Mouse (Mus musculus) Patski (cell line): ENCODE data around the gene Ddias. TPM values are rescaled to one million over a fixed set of nuclear protein-coding genes. Genes with fewer than 3 reads are reported as not detected.

Experiments
- ATAC-seq: fragments of 100-300 bp; one replicate; pipeline ENCODE4 v1.8.0; 2021
- CTCF ChIA-PET: fragments of 350-600 bp; sonication (Branson Sonifier 250); formaldehyde crosslinking; loops from one replicate; lab custom pipeline; 2022; ENCODE audit warnings: inconsistent platforms; lab: Charles Lee
- POLR2A ChIA-PET: fragments of 350-600 bp; sonication (Branson Sonifier 250); formaldehyde crosslinking; loops from one replicate; lab custom pipeline; 2022; ENCODE audit warnings: antibody characterized with exemption, inconsistent platforms; lab: Charles Lee
- DNase-seq: peaks from one replicate; pipeline ENCODE4 v3.0.0-alpha.2; 2011; ENCODE audit warnings: low read depth, low spot score
- H3K27me3 ChIP-seq: fragments of 371-371 bp; one replicate; pipeline ENCODE4 v1.5.1; 2021
- CTCF ChIP-seq: fragments of 100-300 bp; IDR thresholded peaks from one replicate; pipeline ENCODE4 v1.5.1; 2021
- in situ Hi-C: fragments of 300-500 bp; cut with MboI; formaldehyde crosslinking; loops from 3 replicates; pipeline ENCODE4 v1.11.1; 2018; ENCODE audit warnings: low pct_unique_long_range_greater_than_20kb, mixed read lengths
- polyA plus RNA-seq: library from polyadenylated mRNA; unstranded; gene quantifications from one replicate; pipeline ENCODE4 v1.2.3, GENCODE M21; 2021

Gene Ddias
- polyA plus RNA-seq, 1 experiment from 2014 or later, result 6.5 TPM

DNA sequence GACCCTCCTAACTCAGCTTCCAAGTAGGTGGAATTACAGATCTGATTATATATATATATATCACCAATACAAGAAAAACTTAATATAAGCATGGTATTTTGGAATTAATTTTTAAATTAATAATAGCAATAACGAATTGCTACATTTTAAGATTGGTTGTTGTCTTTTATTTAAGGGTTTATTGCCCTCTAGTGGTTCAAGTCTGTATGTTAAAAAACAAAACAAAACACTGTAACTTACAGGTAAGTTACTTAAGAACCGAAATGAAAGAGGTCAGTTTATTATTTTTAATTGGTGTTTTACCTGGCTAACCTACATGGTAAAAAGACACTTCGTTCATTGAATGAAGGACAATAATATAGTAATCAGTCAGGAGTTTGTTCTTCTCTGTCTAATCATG lies 3.9 kb downstream of the Ddias start:
- ChIA-PET POLR2A (no interaction called here), CTCF (interaction anchor here (0.9 to 2.2 kb wide), 9 partner anchors 94 to 298 kb away, joined by 3 to 7 read pairs (median 3); no protein-coding TSS in a partner anchor)
- DNase-seq (no peak), ATAC-seq (no peak)
- in situ Hi-C loops, result loop anchor here (25.0 kb wide), 1 partner anchor 533 kb away; no protein-coding TSS in a partner anchor
- peak; percentile 19 for TF ChIP-seq CTCF
- no peaks in the 10 kb centered on the region for H3K27me3 ChIP-seq

DNA sequence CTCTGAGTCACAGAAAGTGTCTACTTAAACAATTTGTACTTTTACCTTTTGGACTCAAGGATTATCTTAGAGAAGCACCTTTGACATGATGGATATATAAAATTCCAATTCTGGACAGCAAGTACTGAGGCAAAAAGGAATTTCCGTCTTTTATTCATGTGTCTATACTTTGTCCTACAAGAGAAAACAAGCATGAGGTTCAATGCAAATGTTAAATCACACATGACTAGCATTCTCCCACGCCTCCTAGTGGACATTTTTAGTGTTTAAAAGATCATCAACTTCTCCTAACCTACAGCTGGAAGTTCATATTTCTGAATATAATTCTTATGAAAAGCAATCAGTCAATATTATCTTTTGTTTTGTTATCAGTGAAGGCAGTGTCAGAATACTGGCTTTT lies 7.5 kb downstream of the Ddias start:
- POLR2A ChIA-PET, result no interaction called here
- no peak for DNase-seq
- no peak for ATAC-seq
- peak; percentile 52 for TF ChIP-seq CTCF
- H3K27me3 ChIP-seq, result no peaks in the 10 kb centered on the region
- in situ Hi-C loops, result loop anchor here (5.0 to 25.0 kb wide), 4 partner anchors 134 to 764 kb away; no protein-coding TSS in a partner anchor
- CTCF ChIA-PET, result interaction anchor here (0.8 to 2.0 kb wide), 9 partner anchors 10 to 763 kb away, joined by 3 to 6 read pairs (median 3); no protein-coding TSS in a partner anchor

DNA sequence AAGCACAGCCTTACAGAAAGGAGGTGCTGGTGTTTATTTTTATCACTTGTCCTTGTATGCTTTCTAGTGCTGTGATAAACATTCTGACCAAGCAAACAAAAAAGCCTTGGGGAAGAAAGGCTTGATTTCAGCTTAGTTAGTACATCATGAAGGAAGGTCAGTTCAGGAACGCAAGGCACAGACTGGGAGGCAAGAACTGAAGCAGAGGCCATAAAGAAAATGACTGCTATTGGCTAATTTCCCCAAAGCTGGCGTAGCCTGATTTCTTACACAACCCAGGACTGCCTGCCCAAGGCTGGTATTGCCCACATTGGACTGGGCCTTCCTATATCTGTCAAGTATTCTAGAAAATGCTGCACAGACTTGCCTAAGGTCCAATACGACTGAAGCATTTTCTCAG lies 25.8 kb downstream of the Ddias start:
- no peak for TF ChIP-seq CTCF
- ChIA-PET POLR2A (no interaction called here), CTCF (no interaction called here)
- ATAC-seq, result no peak
- DNase-seq, result no peak
- H3K27me3 ChIP-seq, result no peaks in the 10 kb centered on the region
- in situ Hi-C loops, result no loop called here

GRCm38 (mm10) chr7:92842254-92842653 lies 31.8 kb downstream of the Ddias start:
- in situ Hi-C loops, result no loop called here
- POLR2A ChIA-PET, result no interaction called here
- H3K27me3 ChIP-seq, result no peaks in the 10 kb centered on the region

DNA sequence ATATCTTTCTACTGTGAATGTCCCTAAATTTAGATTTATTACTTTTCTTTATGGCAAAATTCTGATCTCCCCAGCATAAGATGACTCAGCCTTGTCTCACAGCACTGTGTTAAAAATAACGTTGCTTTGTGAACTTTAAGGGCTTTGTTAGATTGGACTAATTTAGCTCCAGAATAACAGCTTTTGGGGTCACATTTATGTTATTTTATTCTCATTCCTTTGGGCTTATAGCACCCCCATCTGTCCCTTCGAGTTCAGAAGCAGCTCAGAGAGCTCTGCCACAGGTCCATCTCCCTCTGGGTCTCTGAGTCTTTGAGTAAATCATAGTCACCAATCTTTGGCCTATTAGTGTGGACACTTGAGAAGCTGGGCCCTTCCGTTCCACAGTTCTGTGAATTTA lies 36.1 kb downstream of the Ddias start:
- peak; percentile 11 for TF ChIP-seq CTCF
- ATAC-seq (no peak), DNase-seq (no peak)
- CTCF ChIA-PET, result no interaction called here
- POLR2A ChIA-PET, result no interaction called here
- H3K27me3 ChIP-seq, result no peaks in the 10 kb centered on the region
- in situ Hi-C loops, result no loop called here

More at GRCm38 (mm10) chr7:92842254-92842653, 31.8 kb downstream of the Ddias start:
- DNase-seq (no peak), ATAC-seq (no peak)
- TF ChIP-seq CTCF, result no peak
- CTCF ChIA-PET, result no interaction called here

DNA sequence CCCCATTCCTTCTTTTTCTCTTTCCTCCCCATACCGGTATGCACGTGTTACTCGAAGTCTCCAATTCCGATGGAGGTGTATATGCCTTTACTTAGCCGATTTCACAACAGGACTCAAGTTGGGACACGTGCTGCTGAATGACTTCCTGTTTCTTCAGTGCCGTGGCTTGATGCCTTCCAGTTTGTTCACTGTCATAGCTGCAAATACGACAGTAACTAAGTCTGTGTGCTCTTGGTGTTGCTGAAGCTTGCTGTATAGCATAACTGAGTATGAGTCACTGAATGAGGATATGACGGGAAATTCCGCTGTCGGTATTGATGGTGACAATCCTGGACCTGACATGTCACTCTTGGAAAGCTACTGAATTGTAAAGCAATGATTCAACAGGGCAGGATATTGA lies 36.8 kb downstream of the Ddias start:
- ATAC-seq, result no peak
- no peak for TF ChIP-seq CTCF
- in situ Hi-C loops, result no loop called here
- ChIA-PET CTCF (no interaction called here), POLR2A (no interaction called here)
- no peak for DNase-seq
- H3K27me3 ChIP-seq, result no peaks in the 10 kb centered on the region

DNA sequence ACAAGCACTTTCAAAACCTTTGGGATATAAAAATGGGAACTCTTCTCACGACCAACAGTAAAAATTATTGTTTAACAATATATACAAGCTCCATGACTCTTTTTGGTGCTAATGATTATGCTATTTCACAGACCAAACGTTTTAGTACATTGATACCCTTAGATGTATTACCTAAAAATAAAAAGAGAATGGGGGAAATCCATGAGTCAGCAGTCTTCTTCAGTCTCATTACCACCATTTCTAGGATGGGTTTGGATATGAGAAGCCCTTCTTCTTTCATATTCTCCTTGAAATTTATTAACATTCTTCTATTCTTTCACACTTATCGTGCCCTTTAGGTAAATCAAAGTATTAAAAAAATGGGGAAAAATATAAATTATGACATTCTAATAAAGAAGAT lies 37.6 kb downstream of the Ddias start:
- POLR2A ChIA-PET, result no interaction called here
- no peak for TF ChIP-seq CTCF
- H3K27me3 ChIP-seq, result no peaks in the 10 kb centered on the region
- in situ Hi-C loops, result no loop called here
- no peak for DNase-seq
- ATAC-seq, result no peak
- CTCF ChIA-PET, result no interaction called here

- DNase-seq, result no peak
- in situ Hi-C loops, result no loop called here
- POLR2A ChIA-PET, result no interaction called here
- no peaks in the 10 kb centered on the region for H3K27me3 ChIP-seq
- no peak for TF ChIP-seq CTCF
- CTCF ChIA-PET, result no interaction called here
- no peak for ATAC-seq
Measured at GRCm38 (mm10) chr7:92834391-92834790, 39.7 kb downstream of the Ddias start.

- no peaks in the 10 kb centered on the region for H3K27me3 ChIP-seq
- DNase-seq (no peak), ATAC-seq (no peak)
- POLR2A ChIA-PET, result no interaction called here
- CTCF ChIA-PET, result interaction anchor here (1.4 kb wide), 1 partner anchor 202 kb away, joined by 3 read pairs; no protein-coding TSS in a partner anchor
- TF ChIP-seq CTCF, result no peak
- in situ Hi-C loops, result no loop called here
Measured at GRCm38 (mm10) chr7:92832395-92832794, 41.7 kb downstream of the Ddias start.

DNA sequence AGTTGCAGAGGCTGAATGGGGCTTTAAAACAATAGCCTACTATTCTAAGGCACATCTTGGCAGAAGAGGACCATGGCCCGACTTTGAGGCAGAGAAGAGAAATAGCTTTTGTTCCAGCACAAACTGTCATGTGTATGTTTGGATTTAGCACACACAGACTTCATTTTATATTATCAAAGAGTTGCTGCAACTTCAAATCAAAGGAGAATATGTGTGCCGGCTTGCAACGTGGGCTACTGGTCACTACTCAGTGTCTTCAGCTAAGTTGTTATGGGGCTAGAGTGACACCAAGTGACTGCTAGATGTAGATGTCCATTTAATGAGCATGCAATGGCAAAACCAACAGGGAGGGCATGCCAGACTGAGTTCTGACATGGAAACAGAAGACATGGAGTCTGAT lies 46.1 kb downstream of the Ddias start:
- no peak for DNase-seq
- ChIA-PET CTCF (interaction anchor here (1.4 kb wide), 1 partner anchor 209 kb away, joined by 3 read pairs; no protein-coding TSS in a partner anchor), POLR2A (no interaction called here)
- no peaks in the 10 kb centered on the region for H3K27me3 ChIP-seq
- no peak for ATAC-seq
- in situ Hi-C loops, result no loop called here
- TF ChIP-seq CTCF, result peak; percentile 40

DNA sequence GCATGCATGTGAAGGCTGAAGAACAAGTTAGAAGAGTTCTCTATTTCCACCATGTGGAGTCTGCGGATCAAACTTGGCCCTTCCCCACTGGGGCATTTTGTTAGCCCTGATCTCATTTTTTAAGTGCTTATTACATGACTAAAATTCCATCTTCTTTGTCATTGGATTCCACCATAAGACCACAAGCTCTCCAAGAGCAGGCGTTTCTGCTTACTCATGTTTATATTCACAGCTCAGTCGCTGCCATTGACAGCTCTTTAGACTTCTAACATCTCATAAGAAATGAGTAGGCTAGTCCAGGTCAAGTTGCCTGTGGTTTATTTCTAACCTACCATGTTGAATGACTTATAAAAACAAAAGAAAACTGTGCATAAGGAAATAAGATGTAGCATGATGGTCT lies 47.8 kb downstream of the Ddias start:
- POLR2A ChIA-PET, result interaction anchor here (1.1 kb wide), 1 partner anchor 25 kb away, joined by 3 read pairs; no protein-coding TSS in a partner anchor
- no peak for TF ChIP-seq CTCF
- in situ Hi-C loops, result no loop called here
- ATAC-seq (peak; percentile 57), DNase-seq (no peak)
- H3K27me3 ChIP-seq, result no peaks in the 10 kb centered on the region
- CTCF ChIA-PET, result interaction anchor here (1.2 to 1.5 kb wide), 3 partner anchors 71 to 87 kb away, joined by 3 to 4 read pairs (median 3); no protein-coding TSS in a partner anchor
